Mouse (Mus musculus) spleen, postnatal 36 days (tissue): ENCODE data around the gene Camk2d.
A peak's percentile ranks its signal among the peaks of the same experiment; 100 is the strongest.

Experiments
- DNase-seq, 2 experiments: peaks; one replicate each; pipeline ENCODE4 v3.0.0; 2022; ENCODE audit warnings: low spot score in 2 of 2, mixed read lengths in 1 of 2

Gene Camk2d

GRCm38 (mm10) chr3:126690627-126691505, 94.8 kb downstream of the Camk2d start:
- peak; percentile 70 to 71 for DNase-seq

- no peak for DNase-seq
Measured at GRCm38 (mm10) chr3:126691565-126691964, 95.5 kb downstream of the Camk2d start.

GRCm38 (mm10) chr3:126692797-126693196, 96.7 kb downstream of the Camk2d start:
- no peak for DNase-seq

- DNase-seq, result peak; percentile 8 to 22
Measured at GRCm38 (mm10) chr3:126693302-126693701, 97.2 kb downstream of the Camk2d start.

GRCm38 (mm10) chr3:126695456-126696293, 99.6 kb downstream of the Camk2d start:
- no peak for DNase-seq

GRCm38 (mm10) chr3:126696620-126697019, 100.5 kb downstream of the Camk2d start:
- DNase-seq, result peak; percentile 83 to 87

- no peak for DNase-seq
Measured at GRCm38 (mm10) chr3:126699740-126700139, 103.6 kb downstream of the Camk2d start.

- DNase-seq, result peak; percentile 11 to 20
Measured at GRCm38 (mm10) chr3:126701067-126701466, 105.0 kb downstream of the Camk2d start.

GRCm38 (mm10) chr3:126701586-126701985, 105.5 kb downstream of the Camk2d start:
- no peak for DNase-seq

- DNase-seq, result no peak
Measured at GRCm38 (mm10) chr3:126705490-126705889, 109.4 kb downstream of the Camk2d start.

- DNase-seq, result no peak
Measured at GRCm38 (mm10) chr3:126714281-126714680, 118.2 kb downstream of the Camk2d start.

- no peak for DNase-seq
Measured at GRCm38 (mm10) chr3:126723021-126723449, 126.9 kb downstream of the Camk2d start.

- no peak for DNase-seq
Measured at GRCm38 (mm10) chr3:126723458-126723857, 127.4 kb downstream of the Camk2d start.

- no peak for DNase-seq
Measured at GRCm38 (mm10) chr3:126725647-126726046, 129.5 kb downstream of the Camk2d start.

GRCm38 (mm10) chr3:126727387-126727786, 131.3 kb downstream of the Camk2d start:
- DNase-seq, result no peak

- DNase-seq, result no peak
Measured at GRCm38 (mm10) chr3:126730411-126730810, 134.3 kb downstream of the Camk2d start.

GRCm38 (mm10) chr3:126732323-126732722, 136.2 kb downstream of the Camk2d start:
- no peak for DNase-seq

- DNase-seq, result no peak
Measured at GRCm38 (mm10) chr3:126734533-126734932, 138.4 kb downstream of the Camk2d start.

GRCm38 (mm10) chr3:126735211-126735610, 139.1 kb downstream of the Camk2d start:
- DNase-seq, result no peak

GRCm38 (mm10) chr3:126737128-126737527, 141.0 kb downstream of the Camk2d start:
- DNase-seq, result no peak

- no peak for DNase-seq
Measured at GRCm38 (mm10) chr3:126740146-126740545, 144.0 kb downstream of the Camk2d start.

- DNase-seq, result no peak
Measured at GRCm38 (mm10) chr3:126744432-126745133, 148.5 kb downstream of the Camk2d start.
